ENCODE assay signal across 8 mouse cellular contexts in the genomic region with DNA sequence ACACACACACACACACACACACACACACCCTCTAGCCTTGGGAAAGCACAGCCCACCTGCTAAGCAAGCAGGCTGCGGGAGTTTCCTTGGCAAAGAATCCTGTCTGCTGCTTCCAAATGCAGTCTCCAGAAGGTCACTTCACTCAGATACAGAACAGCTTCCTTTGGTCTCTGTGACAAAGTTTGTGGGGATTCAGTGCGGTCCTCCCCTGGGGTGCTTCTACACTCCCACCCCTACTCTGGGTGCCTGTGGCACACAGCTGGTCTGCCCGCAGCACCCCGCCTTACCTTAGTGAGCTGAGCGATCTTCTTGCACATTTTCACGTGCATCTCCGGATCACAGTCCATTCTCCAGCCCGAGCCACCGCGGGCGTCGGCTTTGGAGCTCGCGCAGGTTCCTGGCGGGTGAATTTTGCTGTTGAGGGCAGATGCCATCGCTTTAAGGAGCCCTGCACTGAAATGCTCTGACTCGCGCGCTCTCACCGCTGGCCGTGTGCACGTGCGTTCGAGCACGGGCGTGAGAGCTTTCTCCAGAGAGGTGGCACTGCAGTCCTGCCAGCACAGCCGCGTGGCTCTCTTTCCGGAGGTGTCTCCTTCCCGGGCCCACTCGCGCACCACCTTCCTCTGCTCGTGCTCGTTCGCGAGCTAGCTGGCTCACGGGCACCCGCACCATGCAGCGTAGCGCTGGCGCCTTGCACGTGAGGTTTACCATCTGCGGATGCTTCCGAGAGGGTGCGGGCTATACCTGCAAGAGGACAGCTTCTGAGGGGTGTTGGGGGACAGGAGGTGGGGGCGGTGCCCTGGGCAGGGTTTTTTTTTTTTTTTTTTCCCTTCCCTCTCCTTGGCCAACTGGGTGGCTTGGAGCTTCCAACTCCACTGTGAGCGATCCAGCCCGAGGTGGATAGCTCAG. TPM values are rescaled to one million over a fixed set of nuclear protein-coding genes. Genes with fewer than 3 reads are reported as not detected.
DNase-seq lines count a peak whose midpoint lies in the region; ATAC-seq lines count a peak whose summit lies in the region.

A gene (minus strand): TSS at position 809 of the 909 bp plus-strand sequence.

- peak within 1 kb of the TSS; percentile 98 for H3K4me2 ChIP-seq in forebrain, embryonic 16.5 days (ENCODE audit: low read length)
- H3K4me2 ChIP-seq in intestine, embryonic 14.5 days (ENCODE audit: low read length) = peak within 1 kb of the TSS; percentile 98

- H3K27ac ChIP-seq in forebrain, embryonic 16.5 days (ENCODE audit: low read length) = peak within 1 kb of the TSS; percentile 53
- 0 out of 2 replicates have a peak within 1 kb of the TSS, but pooled peaks have one; percentile 22 for H3K27ac ChIP-seq in intestine, embryonic 14.5 days (ENCODE audit: low read depth)

- no peaks in the 10 kb centered on the region for H3K27me3 ChIP-seq in forebrain, embryonic 16.5 days (replicated peaks; ENCODE audit: control insufficient read depth, insufficient read depth, low read length)
- peaks cover 24% of the 10 kb centered on the region for H3K27me3 ChIP-seq in intestine, embryonic 14.5 days (replicated peaks; ENCODE audit: control insufficient read depth, insufficient read depth, low read length)

- H3K9ac ChIP-seq in forebrain, embryonic 16.5 days (replicated peaks; ENCODE audit: low read depth, low read length) = peak within 1 kb of the TSS; percentile 76
- H3K9ac ChIP-seq in intestine, embryonic 14.5 days (ENCODE audit: low read length) = peak within 1 kb of the TSS; percentile 61

- peak within 1 kb of the TSS; percentile 74 for H3K4me3 ChIP-seq in forebrain, embryonic 16.5 days (replicated peaks; ENCODE audit: low read length)
- peak within 1 kb of the TSS; percentile 65 for H3K4me3 ChIP-seq in intestine, embryonic 14.5 days (ENCODE audit: low read depth, low read length)

- peaks cover 10% of the 10 kb centered on the region for H3K4me1 ChIP-seq in forebrain, embryonic 16.5 days (replicated peaks; ENCODE audit: control insufficient read depth, insufficient read depth, low read length)
- H3K4me1 ChIP-seq in intestine, embryonic 14.5 days (replicated peaks; ENCODE audit: control insufficient read depth, insufficient read depth, low read length) = 0 out of 2 replicates have a peak, but pooled peaks cover 5% of the 10 kb centered on the region

- no peaks in the 10 kb centered on the region for H3K36me3 ChIP-seq in forebrain, embryonic 16.5 days (ENCODE audit: control insufficient read depth, insufficient read depth)
- H3K36me3 ChIP-seq in intestine, embryonic 14.5 days (ENCODE audit: control insufficient read depth, insufficient read depth, low read length) = no peaks in the 10 kb centered on the region

- H3K9me3 ChIP-seq in forebrain, embryonic 16.5 days (ENCODE audit: control insufficient read depth, low read length) = no peaks in the 10 kb centered on the region
- H3K9me3 ChIP-seq in intestine, embryonic 14.5 days (ENCODE audit: control insufficient read depth, low read length) = no peaks in the 10 kb centered on the region

- peak; percentile 59 for DNase-seq in T-cell, adult 2 months (ENCODE audit: low spot score)
- DNase-seq in cerebellum, adult 11-12 months = peak; percentile 82
- DNase-seq in intestine, embryonic 14.5 days (ENCODE audit: low spot score) = peak; percentile 77
- DNase-seq in left cerebral cortex, adult 8-10 months (ENCODE audit: low spot score in 2 of 2) = peak; percentile 69 to 83
- DNase-seq in lung, postnatal 36 days = peak; percentile 27
- peak; percentile 85 for DNase-seq in retina, postnatal 1 day
- no peak for DNase-seq in spleen, postnatal 14 days (ENCODE audit: low spot score in 2 of 2)

- ATAC-seq in forebrain, embryonic 16.5 days = peak; percentile 97
- peak; percentile 88 for ATAC-seq in intestine, embryonic 14.5 days (replicated peaks; ENCODE audit: low FRiP score, low TSS enrichment, low read depth)

- under 1% methylated on average over 48 of the region's 48 CpGs for WGBS in forebrain, embryonic 16.5 days
- WGBS in intestine, embryonic 14.5 days = under 1% methylated on average over 48 of the region's 48 CpGs

RNA-seq across cellular contexts. Expression of the gene that starts here (rescaled TPM):
- 4.0 and 5.0 TPM in 2 replicates for polyA plus RNA-seq in forebrain, embryonic 16.5 days (2015; fragmentation: Nextera tagmentation; extraction: Ambion mirVana)
- 5.0 and 5.8 TPM in 2 replicates for polyA plus RNA-seq in intestine, embryonic 14.5 days (2014; fragmentation: Nextera tagmentation; extraction: Ambion mirVana)
- 10 to 100 TPM; 10.2 to 12.9 (median 11.5) TPM for total RNA-seq in left cerebral cortex, adult 8-10 months (2022)

Comparison
In these comparisons a context has a peak if more than half of its experiments do, and no peak if none do; other contexts are left out.
1. DNase-seq: peak in T-cell, adult 2 months (single experiment), cerebellum, adult 11-12 months (single experiment), intestine, embryonic 14.5 days (single experiment), left cerebral cortex, adult 8-10 months (2 of 2), lung, postnatal 36 days (single experiment) and retina, postnatal 1 day (single experiment); none in spleen, postnatal 14 days (0 of 2).